Mouse (Mus musculus) kidney, adult 8-10 months (tissue): Measurements from ENCODE around the gene Hif1an.

Experiments
- DNase-seq, 2 experiments: peaks; one replicate each; pipeline ENCODE4 v3.0.0; 2022

Hif1an gene

GRCm38 (mm10) chr19:44562652-44563206 is at the start of gene Hif1an:
Hif1an (plus strand) TSS chr19:44562850.
- DNase-seq, result peak; percentile 97 to 98

- DNase-seq, result no peak
Measured at GRCm38 (mm10) chr19:44513054-44513833, 49.4 kb upstream of the Hif1an start.

- DNase-seq, result no peak
Measured at GRCm38 (mm10) chr19:44513921-44514482, 48.6 kb upstream of the Hif1an start.

- DNase-seq, result no peak
Measured at GRCm38 (mm10) chr19:44514521-44515451, 47.9 kb upstream of the Hif1an start.

GRCm38 (mm10) chr19:44515769-44516168 is 46.9 kb upstream of the Hif1an start:
- DNase-seq, result no peak

- DNase-seq, result no peak
Measured at GRCm38 (mm10) chr19:44517996-44518768, 44.5 kb upstream of the Hif1an start.

- peak; percentile 26 to 53 for DNase-seq
Measured at GRCm38 (mm10) chr19:44519152-44519551, 43.5 kb upstream of the Hif1an start.

GRCm38 (mm10) chr19:44525551-44526205 is 37.0 kb upstream of the Hif1an start:
- DNase-seq, result no peak

- no peak for DNase-seq
Measured at GRCm38 (mm10) chr19:44530018-44530417, 32.6 kb upstream of the Hif1an start.

GRCm38 (mm10) chr19:44535376-44535775 is 27.3 kb upstream of the Hif1an start:
- DNase-seq, result no peak

GRCm38 (mm10) chr19:44537416-44537815 is 25.2 kb upstream of the Hif1an start:
- DNase-seq, result no peak

- DNase-seq, result no peak
Measured at GRCm38 (mm10) chr19:44542694-44543178, 19.9 kb upstream of the Hif1an start.

GRCm38 (mm10) chr19:44544372-44544771 is 18.3 kb upstream of the Hif1an start:
- DNase-seq, result no peak

GRCm38 (mm10) chr19:44544775-44545174 is 17.9 kb upstream of the Hif1an start:
- DNase-seq, result peak; percentile 47 to 81

- peak; percentile 56 to 72 for DNase-seq
Measured at GRCm38 (mm10) chr19:44545321-44546041, 17.2 kb upstream of the Hif1an start, which contains the start of gene Sec31b. Sec31b (minus strand) TSS chr19:44545864.

GRCm38 (mm10) chr19:44552731-44553130 is 9.9 kb upstream of the Hif1an start, which contains the start of gene Gm20538:
Gm20538 (minus strand) TSS chr19:44552831.
- no peak for DNase-seq

GRCm38 (mm10) chr19:44553286-44553685 is 9.4 kb upstream of the Hif1an start:
- peak; percentile 55 to 66 for DNase-seq

GRCm38 (mm10) chr19:44554490-44554860 is 8.2 kb upstream of the Hif1an start:
- DNase-seq, result no peak

- DNase-seq, result peak; percentile 95 to 96
Measured at GRCm38 (mm10) chr19:44554861-44555590, 7.6 kb upstream of the Hif1an start, which contains the start of gene Ndufb8. Ndufb8 (minus strand) TSS chr19:44555440.

GRCm38 (mm10) chr19:44564006-44564405 is 1.4 kb downstream of the Hif1an start:
- DNase-seq, result no peak
